Mouse (Mus musculus): ENCODE data around the gene Gm8653. TPM values are rescaled to one million over a fixed set of nuclear protein-coding genes. Genes with fewer than 3 reads are reported as not detected.

The Gm8653 gene
- not detected in 2 replicates for polyA plus RNA-seq (2012; rRNA removed)

GRCm38 (mm10) chr7:22201164-22201563, at the start of gene Gm8653:
Gene Gm8653 (minus strand): TSS chr7:22201264.

DNA sequence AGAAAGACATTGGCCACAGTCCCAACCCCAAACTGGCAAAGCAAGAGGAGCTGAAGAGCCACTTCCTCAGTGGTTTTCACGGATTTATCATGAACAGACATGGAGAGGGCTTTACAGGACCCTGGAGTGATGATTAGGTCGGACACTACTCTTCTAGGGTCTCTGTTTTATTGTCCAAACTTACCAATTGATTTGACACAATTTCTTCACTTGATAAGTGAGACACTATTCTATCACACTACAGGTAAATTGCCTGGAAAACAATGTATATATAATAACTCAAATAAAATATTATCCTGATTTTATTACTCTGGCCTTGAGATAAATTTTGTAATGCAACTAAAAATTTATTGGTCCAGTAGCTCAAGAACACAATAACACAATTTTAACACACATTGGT, 28.3 kb upstream of the Gm8653 start, which contains the start of gene Gm8453:
Gene Gm8453 (minus strand): TSS at position 101 of the 400 bp plus-strand sequence.

GRCm38 (mm10) chr7:22189077-22189476, 12.0 kb downstream of the Gm8653 start, which contains the start of gene Vmn1r143:
Gene Vmn1r143 (plus strand): TSS chr7:22189377.

DNA sequence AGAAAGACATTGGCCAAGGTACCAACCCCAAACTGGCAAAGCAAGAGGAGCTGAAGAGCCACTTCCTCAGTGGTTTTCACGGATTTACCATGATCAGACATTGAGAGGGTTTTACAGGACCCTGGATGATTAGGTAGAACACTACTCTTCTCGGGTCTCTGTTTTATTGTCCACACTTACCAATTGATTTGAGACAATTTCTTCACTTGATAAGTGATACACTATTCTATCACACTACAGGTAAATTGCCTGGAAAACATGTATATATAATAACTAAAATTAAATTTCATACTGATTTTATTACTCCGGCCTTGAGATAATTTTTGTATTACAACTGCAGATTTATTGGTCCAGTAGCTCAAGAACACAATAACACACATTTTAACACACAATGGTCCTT, 37.1 kb downstream of the Gm8653 start, which contains the start of gene Vmn1r142:
Gene Vmn1r142 (minus strand): TSS at position 101 of the 400 bp plus-strand sequence.

Other genes with a start within 250 kb of the Gm8653 start
- not detected in 2 replicates for gene Vmn1r137, start 206.7 kb downstream of the Gm8653 start, polyA plus RNA-seq (2012; rRNA removed)
- not detected in 2 replicates for gene Vmn1r138, start 172.4 kb downstream of the Gm8653 start, polyA plus RNA-seq (2012; rRNA removed)
- gene Gm6176, start 145.0 kb downstream of the Gm8653 start, polyA plus RNA-seq (2012; rRNA removed): not detected in 2 replicates
- gene Vmn1r139, start 132.2 kb downstream of the Gm8653 start, polyA plus RNA-seq (2012; rRNA removed): 0.41 and 0.54 TPM in 2 replicates
- not detected in 2 replicates for gene Gm16451, start 83.0 kb downstream of the Gm8653 start, polyA plus RNA-seq (2012; rRNA removed)
- not detected in 2 replicates for gene Gm10666, start 66.5 kb downstream of the Gm8653 start, polyA plus RNA-seq (2012; rRNA removed)
- not detected in 2 replicates for gene Vmn1r142, start 37.2 kb downstream of the Gm8653 start, polyA plus RNA-seq (2012; rRNA removed)
- gene Vmn1r143, start 11.9 kb downstream of the Gm8653 start, polyA plus RNA-seq (2012; rRNA removed): not detected in 2 replicates
- gene Gm8453, start 28.2 kb upstream of the Gm8653 start, polyA plus RNA-seq (2012; rRNA removed): not detected in 2 replicates
- not detected in 2 replicates for gene Gm4187, start 128.5 kb upstream of the Gm8653 start, polyA plus RNA-seq (2012; rRNA removed)
- gene Gm8660, start 169.8 kb upstream of the Gm8653 start, polyA plus RNA-seq (2012; rRNA removed): not detected in 2 replicates
- gene Vmn1r148, start 212.3 kb upstream of the Gm8653 start, polyA plus RNA-seq (2012; rRNA removed): not detected in 2 replicates
- not detected in 2 replicates for gene Vmn1r149, start 237.0 kb upstream of the Gm8653 start, polyA plus RNA-seq (2012; rRNA removed)